Mouse (Mus musculus) CH12.LX (cell line): ENCODE measurements around the gene Cttnbp2nl. TPM values are rescaled to one million over a fixed set of nuclear protein-coding genes. Genes with fewer than 3 reads are reported as not detected.

Source experiments
- DNase-seq: peaks from one replicate; pipeline ENCODE4 v3.0.0-alpha.2; 2013; ENCODE audit errors: extremely low read depth
- H3K27ac ChIP-seq: 2 replicates; pipeline ENCODE4 v1.5.1; 2012; ENCODE audit warnings: low read depth, mild to moderate bottlenecking, control low read depth, moderate library complexity; ENCODE audit not compliant: insufficient read depth
- H3K27me3 ChIP-seq: replicated peaks from 2 replicates; pipeline ENCODE3; 2012; ENCODE audit warnings: inconsistent platforms
- H3K36me3 ChIP-seq, 2 experiments: replicated peaks in 1 of 2; 2 replicates each; pipeline versions ENCODE3 to v1.6.1; 2012; ENCODE audit warnings: inconsistent platforms in 1 of 2, low read length in 1 of 2, mild to moderate bottlenecking in 1 of 2, mixed read lengths in 1 of 2, moderate library complexity in 1 of 2; ENCODE audit not compliant: control insufficient read depth in 1 of 2, insufficient read depth in 1 of 2
- H3K4me1 ChIP-seq, 2 experiments: 2 replicates each; pipeline ENCODE4 v1.6.1; 2012; ENCODE audit warnings: inconsistent platforms in 1 of 2, moderate library complexity in 1 of 2; ENCODE audit not compliant: insufficient read depth in 2 of 2, control insufficient read depth in 1 of 2
- H3K4me2 ChIP-seq: 2 replicates; pipeline ENCODE4 v1.6.1; 2012; ENCODE audit warnings: low read depth, mild to moderate bottlenecking, control low read depth; ENCODE audit not compliant: poor library complexity, insufficient read depth, severe bottlenecking
- H3K4me3 ChIP-seq, 3 experiments: fragments of 150-350 bp in 1 of 3; sonication (generic) in 1 of 3; replicated peaks in 1 of 3; 2 replicates each; pipeline versions ENCODE3 to v1.5.1; 2011 to 2012; ENCODE audit warnings: low read depth in 2 of 3, low read length in 2 of 3, mild to moderate bottlenecking in 2 of 3, moderate library complexity in 2 of 3, control low read depth in 1 of 3, improper control_type of control experiment in 1 of 3, inconsistent platforms in 1 of 3, mixed read lengths in 1 of 3; ENCODE audit not compliant: poor library complexity in 1 of 3
- H3K79me2 ChIP-seq: replicated peaks from 2 replicates; pipeline ENCODE4 v1.6.1; 2012; ENCODE audit warnings: mild to moderate bottlenecking, moderate library complexity; ENCODE audit not compliant: control insufficient read depth, poor library complexity, insufficient read depth, severe bottlenecking; ENCODE audit errors: extremely low read depth
- H3K9ac ChIP-seq: 2 replicates; pipeline ENCODE4 v1.6.1; 2012; ENCODE audit warnings: low read depth, mild to moderate bottlenecking, control low read depth, moderate library complexity; ENCODE audit not compliant: insufficient read depth
- H3K9me3 ChIP-seq: replicated peaks from 2 replicates; pipeline ENCODE3; 2012; ENCODE audit warnings: low read length, inconsistent platforms, mixed read lengths
- CHD1 ChIP-seq: IDR thresholded peaks from 2 replicates; pipeline ENCODE4 v1.6.1; 2012; ENCODE audit warnings: low read depth, low read length, improper control_type of control experiment, inconsistent platforms
- CHD2 ChIP-seq: IDR thresholded peaks from 2 replicates; pipeline ENCODE4 v1.6.1; 2011; ENCODE audit warnings: low read length, improper control_type of control experiment
- CTCF ChIP-seq, 2 experiments: IDR thresholded peaks in 1 of 2; conservative IDR thresholded peaks in 1 of 2; 2 replicates each; pipeline ENCODE4 v1.5.1; 2011 to 2012; ENCODE audit warnings: low read depth in 2 of 2, low read length in 2 of 2, improper control_type of control experiment in 1 of 2, inconsistent platforms in 1 of 2, mild to moderate bottlenecking in 1 of 2, moderate library complexity in 1 of 2
- E2F4 ChIP-seq: IDR thresholded peaks from 2 replicates; pipeline ENCODE4 v1.6.1; 2011; ENCODE audit warnings: low read depth, low read length, improper control_type of control experiment; ENCODE audit not compliant: insufficient replicate concordance
- ELF1 ChIP-seq: IDR thresholded peaks from 2 replicates; pipeline ENCODE4 v1.6.1; 2014; ENCODE audit warnings: low read depth, mild to moderate bottlenecking, inconsistent platforms, low read length, improper control_type of control experiment
- EP300 ChIP-seq: IDR thresholded peaks from 2 replicates; pipeline ENCODE4 v1.6.1; 2011; ENCODE audit warnings: low read length, improper control_type of control experiment
- HCFC1 ChIP-seq: IDR thresholded peaks from 2 replicates; pipeline ENCODE4 v1.6.1; 2012; ENCODE audit warnings: low read depth, mild to moderate bottlenecking, inconsistent platforms, low read length, improper control_type of control experiment
- IRF4 ChIP-seq: IDR thresholded peaks from 2 replicates; pipeline ENCODE4 v1.6.1; 2014; ENCODE audit warnings: low read depth, mild to moderate bottlenecking, inconsistent platforms, low read length, improper control_type of control experiment
- JUN ChIP-seq: IDR thresholded peaks from 2 replicates; pipeline ENCODE4 v1.6.1; 2011; ENCODE audit warnings: low read depth, mild to moderate bottlenecking, low read length, improper control_type of control experiment, moderate library complexity; ENCODE audit not compliant: insufficient read depth
- JUND ChIP-seq: conservative IDR thresholded peaks from 2 replicates; pipeline ENCODE4 v1.6.1; 2011; ENCODE audit warnings: low read depth, low read length, improper control_type of control experiment
- KAT2A ChIP-seq: IDR thresholded peaks from 2 replicates; pipeline ENCODE4 v1.6.1; 2012; ENCODE audit warnings: low read length, improper control_type of control experiment, inconsistent platforms; ENCODE audit not compliant: insufficient replicate concordance
- MEF2A ChIP-seq: IDR thresholded peaks from 2 replicates; pipeline ENCODE4 v1.6.1; 2014; ENCODE audit warnings: low read depth, mild to moderate bottlenecking, inconsistent platforms, low read length, improper control_type of control experiment, borderline replicate concordance
- MYC ChIP-seq: IDR thresholded peaks from 2 replicates; pipeline ENCODE4 v1.6.1; 2011; ENCODE audit warnings: low read depth, mild to moderate bottlenecking, improper control_type of control experiment, low read length
- NELFE ChIP-seq: IDR thresholded peaks from 2 replicates; pipeline ENCODE4 v1.6.1; 2011; ENCODE audit warnings: low read depth, low read length, improper control_type of control experiment
- POLR2AphosphoS2 ChIP-seq: IDR thresholded peaks from 2 replicates; pipeline ENCODE4 v1.6.1; 2011; ENCODE audit warnings: low read depth, low read length, improper control_type of control experiment
- RAD21 ChIP-seq: IDR thresholded peaks from 2 replicates; pipeline ENCODE4 v1.6.1; 2011; ENCODE audit warnings: low read depth, mild to moderate bottlenecking, low read length, improper control_type of control experiment, moderate library complexity
- SIN3A ChIP-seq: IDR thresholded peaks from 2 replicates; pipeline ENCODE4 v1.6.1; 2012; ENCODE audit warnings: low read length, improper control_type of control experiment, inconsistent platforms
- SMC3 ChIP-seq: IDR thresholded peaks from 2 replicates; pipeline ENCODE4 v1.6.1; 2011; ENCODE audit warnings: low read depth, low read length, improper control_type of control experiment
- TBP ChIP-seq: conservative IDR thresholded peaks from 2 replicates; pipeline ENCODE4 v1.6.1; 2011; ENCODE audit warnings: low read depth, low read length, improper control_type of control experiment
- UBTF ChIP-seq: IDR thresholded peaks from 2 replicates; pipeline ENCODE4 v1.6.1; 2012; ENCODE audit warnings: low read depth, mild to moderate bottlenecking, inconsistent platforms, low read length, improper control_type of control experiment, moderate library complexity
- ZC3H11A ChIP-seq: IDR thresholded peaks from 2 replicates; pipeline ENCODE4 v1.6.1; 2012; ENCODE audit warnings: low read depth, mild to moderate bottlenecking, inconsistent platforms, low read length, improper control_type of control experiment
- ZKSCAN1 ChIP-seq: IDR thresholded peaks from 2 replicates; pipeline ENCODE4 v1.6.1; 2012; ENCODE audit warnings: low read depth, inconsistent platforms, low read length, improper control_type of control experiment, borderline replicate concordance
- ZMIZ1 ChIP-seq: IDR thresholded peaks from 2 replicates; pipeline ENCODE4 v1.6.1; 2012; ENCODE audit warnings: low read depth, mild to moderate bottlenecking, inconsistent platforms, low read length, improper control_type of control experiment
- ZNF384 ChIP-seq: IDR thresholded peaks from 2 replicates; pipeline ENCODE4 v1.6.1; 2012; ENCODE audit warnings: low read depth, low read length, improper control_type of control experiment, inconsistent platforms
- dilution Hi-C: fragments of 300-500 bp; cut with MboI; formaldehyde crosslinking; loops from 2 replicates; pipeline ENCODE4 v1.14.3; 2020; ENCODE audit warnings: low sequenced_read_pairs; ENCODE audit not compliant: extremely low pct_unique_long_range_greater_than_20kb, extremely low pct_ligation_motif_present
- in situ Hi-C: fragments of 300-500 bp; cut with MboI; formaldehyde crosslinking; loops from 3 replicates; pipeline ENCODE4 v1.14.3; 2019; ENCODE audit warnings: low sequenced_read_pairs, low pct_ligation_motif_present, low pct_unique_long_range_greater_than_20kb, mixed read lengths
- polyA plus RNA-seq: library from polyadenylated mRNA; unstranded; fragments of >175 nt; gene quantifications from 2 replicates; pipeline ENCODE4 v1.2.1, GENCODE M21; 2012; ENCODE audit warnings: low read depth; ENCODE audit not compliant: insufficient read length
- total RNA-seq, 2 experiments: library from RNA; depleted of rRNA; stranded (reverse); fragments of 300-350 nt in 1 of 2; fragments of >200 nt in 1 of 2; gene quantifications; 2 replicates each; pipeline ENCODE4 v1.2.3; 2012 to 2014

Gene Cttnbp2nl
- total and polyA plus RNA-seq, 3 experiments: 0.21 to 0.70 (median 0.43) TPM

GRCm38 (mm10) chr3:104987884-104988283 lies 65.1 kb downstream of the Cttnbp2nl start:
- Histone ChIP-seq H3K27me3 (no peaks in the 10 kb centered on the region), H3K36me3 (no peaks in the 10 kb centered on the region), H3K27ac (no peak overlapping the region), H3K4me1 (peaks cover 0 to 1% of the 10 kb centered on the region in 2 experiments; a peak in 1 of 4 replicates), H3K4me2 (no peak overlapping the region), H3K9ac (no peak overlapping the region), H3K9me3 (no peaks in the 10 kb centered on the region), H3K4me3 (no peak overlapping the region), H3K79me2 (no peaks in the 10 kb centered on the region)
- TF ChIP-seq IRF4 (no peak), KAT2A (no peak), JUN (no peak), ELF1 (no peak), NELFE (no peak), CHD1 (no peak)
- in situ Hi-C loops: loop anchor here (10.0 kb wide), 1 partner anchor 273 kb away; no protein-coding TSS in a partner anchor
- dilution Hi-C loops: no loop called here
- DNase-seq: no peak

DNA sequence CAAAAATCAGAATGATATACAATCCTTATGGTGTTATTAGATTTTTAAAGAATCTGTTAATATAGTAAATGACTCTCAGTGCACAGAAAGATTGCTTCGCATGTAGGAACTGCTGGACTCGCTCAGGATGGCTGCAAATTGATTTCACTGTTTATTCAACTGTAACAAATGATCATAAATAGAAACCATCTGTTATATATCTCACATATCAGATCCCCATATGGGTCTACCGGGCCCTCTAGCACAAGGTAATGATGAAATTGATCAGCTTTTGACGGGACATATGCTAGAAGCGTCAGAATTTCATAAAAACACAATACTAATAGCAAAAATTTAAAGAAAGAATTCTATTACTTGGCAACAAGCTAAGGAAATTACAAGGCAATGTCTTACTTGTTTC lies 73.2 kb downstream of the Cttnbp2nl start:
- Histone ChIP-seq H3K4me1 (no peaks in the 10 kb centered on the region), H3K9me3 (no peaks in the 10 kb centered on the region), H3K4me2 (no peak overlapping the region), H3K27ac (no peak overlapping the region), H3K36me3 (no peaks in the 10 kb centered on the region), H3K79me2 (no peaks in the 10 kb centered on the region), H3K9ac (no peak overlapping the region), H3K4me3 (no peak overlapping the region), H3K27me3 (no peaks in the 10 kb centered on the region)
- dilution Hi-C loops (no loop called here), in situ Hi-C loops (loop anchor here (10.0 kb wide), 1 partner anchor 265 kb away; no protein-coding TSS in a partner anchor)
- no peak for DNase-seq
- TF ChIP-seq ZKSCAN1 (no peak), RAD21 (no peak), SIN3A (no peak), ZNF384 (no peak), CTCF (conservative IDR thresholded peaks at IDR 0.05 in 1 of 2, IDR thresholded peaks at IDR 0.05 in 1 of 2; ENCODE audit: low read depth in 2 of 2, low read length in 2 of 2) (no peak), E2F4 (no peak), MYC (no peak), MEF2A (no peak), POLR2AphosphoS2 (no peak), CHD1 (no peak), ZMIZ1 (no peak), UBTF (no peak), JUND (no peak), ZC3H11A (no peak), TBP (no peak), CHD2 (no peak), EP300 (no peak), HCFC1 (no peak), SMC3 (no peak)
